Mouse (Mus musculus) lung, postnatal 4 days (tissue): ENCODE results near the gene Gm45208.
A peak's percentile ranks its signal among the peaks of the same experiment; 100 is the strongest.

ENCODE experiments used
- DNase-seq, 2 experiments: peaks; one replicate each; pipeline ENCODE4 v3.0.0; 2021

Gm45208 gene

DNA sequence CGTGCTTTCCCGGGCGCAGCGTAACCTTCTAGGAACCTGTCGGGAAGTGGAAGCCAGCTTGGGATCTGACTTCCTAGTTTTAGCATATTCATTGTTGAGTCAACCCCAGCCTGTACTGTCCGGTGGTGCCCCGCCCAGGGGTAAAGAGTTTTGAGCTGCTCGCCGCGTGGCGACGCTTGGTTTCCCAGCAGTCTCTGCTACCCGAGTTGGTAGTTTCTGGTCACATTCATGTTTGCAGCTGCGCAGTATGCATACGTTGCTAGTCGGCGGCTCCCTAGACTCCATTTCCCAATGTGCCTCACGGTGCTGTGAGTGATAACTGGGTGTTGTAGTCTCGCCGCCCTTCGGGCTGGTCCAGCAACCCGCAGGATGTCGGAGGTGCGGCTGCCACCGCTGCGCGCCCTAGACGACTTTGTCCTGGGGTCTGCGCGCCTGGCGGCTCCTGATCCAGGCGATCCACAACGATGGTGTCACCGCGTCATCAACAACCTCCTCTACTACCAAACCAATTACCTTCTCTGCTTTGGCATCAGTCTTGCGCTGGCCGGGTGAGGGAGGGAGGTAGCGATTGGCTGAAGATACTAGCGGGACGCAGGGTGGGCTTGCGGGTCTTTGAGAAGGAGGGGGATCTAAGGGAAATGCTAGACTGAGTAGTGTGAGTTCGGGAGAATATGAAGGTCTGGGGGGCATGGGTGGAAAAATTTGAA lies 6.3 kb downstream of the Gm45208 start, which contains the start of gene Praf2:
Gene Praf2 (plus strand): TSS at position 225 of the 707 bp plus-strand sequence.
- DNase-seq = peak; percentile 78 to 87

DNA sequence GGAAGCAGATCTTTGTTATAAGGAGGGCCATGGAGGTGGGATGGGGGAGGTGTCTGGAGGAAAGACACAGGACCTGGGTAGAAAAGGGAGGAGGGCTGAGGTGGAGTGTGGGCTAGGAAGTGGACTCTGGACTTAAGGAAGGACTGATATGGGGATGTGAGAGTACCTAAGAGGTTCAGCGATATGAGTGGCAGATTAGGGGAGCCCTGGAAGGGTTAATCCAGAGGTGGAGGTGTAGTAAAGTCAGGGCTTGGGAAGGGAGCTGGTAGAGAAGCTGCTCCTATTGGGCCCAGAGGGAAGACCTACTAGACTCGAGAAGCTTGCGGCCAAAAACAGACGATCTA lies 6.8 kb downstream of the Gm45208 start:
- DNase-seq = no peak

DNA sequence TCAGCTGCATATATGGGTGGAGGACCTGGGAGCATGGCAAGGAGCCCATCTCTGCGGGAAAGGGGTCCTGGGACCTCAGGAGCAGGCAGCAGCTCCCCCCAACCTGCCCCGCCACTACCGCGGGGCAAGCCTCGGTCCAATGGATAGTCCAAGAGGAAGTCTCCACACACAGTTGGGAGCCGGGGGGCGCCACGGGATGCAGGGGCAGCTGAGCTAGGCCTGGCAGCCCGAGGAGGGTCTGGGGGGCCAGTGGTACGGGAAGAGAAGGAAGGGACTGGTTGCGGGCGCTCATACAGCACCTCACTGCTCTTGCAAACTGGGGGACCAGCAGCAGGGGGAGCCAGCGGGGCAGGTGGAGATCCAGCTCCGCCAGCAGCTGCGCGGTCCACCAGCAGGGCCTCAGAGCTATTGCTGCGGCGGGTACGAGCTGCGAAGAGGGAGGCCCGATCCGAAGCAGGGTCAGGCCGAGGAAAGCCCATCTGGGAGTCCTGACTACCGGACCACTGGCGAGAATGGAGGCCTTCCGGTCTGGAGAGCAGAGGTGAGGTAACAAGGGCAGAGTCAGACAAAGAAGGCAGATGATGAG lies 11.6 kb downstream of the Gm45208 start:
- DNase-seq = peak; percentile 75 to 84

DNA sequence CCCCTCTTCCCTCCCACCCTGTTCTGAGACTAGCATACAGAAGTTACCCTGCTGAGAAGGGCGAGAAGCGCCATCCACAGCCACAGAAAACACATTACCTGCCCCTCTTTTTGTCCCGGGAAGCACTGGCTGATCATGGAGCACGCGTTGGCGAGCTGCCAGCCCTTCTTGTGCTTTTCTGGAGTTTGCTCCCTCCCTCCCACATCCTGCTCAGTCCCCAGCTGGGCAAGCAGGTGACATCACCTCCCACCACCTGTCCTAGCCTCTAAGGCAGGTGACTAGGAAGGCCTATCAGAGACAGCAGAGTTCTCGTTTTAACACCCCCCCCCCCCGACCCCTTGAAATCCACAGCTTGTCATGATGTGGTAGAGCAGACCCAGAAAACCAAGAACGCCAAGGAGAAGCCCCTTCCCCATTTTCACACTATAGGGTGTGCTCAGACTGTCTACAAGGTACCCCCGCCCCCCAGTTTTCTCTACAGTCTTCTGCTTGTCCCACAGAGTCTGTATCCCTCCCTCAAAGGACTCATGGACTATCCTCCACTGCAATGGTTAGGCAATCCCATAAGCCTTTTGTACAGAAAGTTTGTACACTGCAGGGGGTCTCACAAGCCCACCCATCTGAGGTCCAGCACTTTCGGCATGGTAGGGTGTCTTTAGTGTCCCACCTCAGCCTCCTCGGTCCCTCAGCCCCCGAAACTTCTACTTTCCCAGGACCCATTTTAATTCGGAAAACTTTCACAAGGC lies 17.5 kb downstream of the Gm45208 start:
- DNase-seq = peak; percentile 54 to 77

DNA sequence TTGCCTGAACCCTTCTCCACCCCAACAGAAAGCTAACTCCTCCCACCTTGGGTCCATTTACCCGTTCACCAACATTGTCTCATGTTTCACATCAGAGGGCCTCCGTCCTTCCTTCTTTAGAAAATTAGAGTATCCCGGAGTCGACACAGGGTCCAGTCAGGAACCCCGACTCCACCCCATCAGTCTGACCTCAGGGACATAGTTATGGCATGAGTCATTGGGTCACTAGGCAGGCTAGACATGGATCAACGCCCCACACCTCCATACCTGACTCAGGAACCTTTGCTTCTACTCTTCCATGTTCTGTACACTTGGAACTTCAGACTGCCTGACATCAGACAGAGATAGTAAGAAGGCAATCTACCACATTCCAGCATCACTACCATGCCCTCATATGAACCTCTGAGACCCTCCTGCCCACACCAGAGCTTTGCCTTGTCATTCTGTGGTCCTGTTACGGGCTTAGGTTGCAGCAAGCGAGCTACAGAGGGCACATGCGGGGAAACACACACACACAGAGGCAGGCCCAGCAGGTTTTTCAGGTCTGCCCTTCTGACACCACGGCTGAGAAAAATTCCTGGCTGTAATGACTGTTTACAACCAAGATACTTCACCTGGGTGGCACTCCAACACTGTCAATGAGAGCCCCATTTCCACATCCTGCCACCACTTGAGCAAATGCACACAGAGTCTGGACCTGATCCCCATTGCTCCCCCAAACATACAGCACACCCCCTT lies 18.2 kb downstream of the Gm45208 start:
- peak; percentile 51 to 71 for DNase-seq

DNA sequence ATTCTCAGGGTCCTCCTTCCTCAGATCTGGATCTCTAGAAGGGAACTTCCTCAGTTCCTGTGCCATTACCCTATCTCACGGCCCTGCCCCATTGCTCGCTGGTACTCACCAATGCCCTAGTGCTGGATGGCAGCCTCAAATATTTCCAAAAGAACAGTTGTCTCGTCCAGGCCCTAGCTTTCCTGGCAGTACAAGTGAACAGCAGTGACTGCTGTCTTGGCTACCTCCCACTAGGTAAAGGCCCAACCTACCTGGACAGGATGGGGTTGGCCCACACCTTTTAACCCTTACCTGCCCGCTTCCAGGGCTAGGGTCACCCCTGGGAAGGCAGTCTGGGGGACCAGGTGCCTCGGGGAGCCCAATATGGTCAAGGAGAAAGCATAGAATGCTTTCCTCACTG lies 19.1 kb downstream of the Gm45208 start:
- DNase-seq = no peak

DNA sequence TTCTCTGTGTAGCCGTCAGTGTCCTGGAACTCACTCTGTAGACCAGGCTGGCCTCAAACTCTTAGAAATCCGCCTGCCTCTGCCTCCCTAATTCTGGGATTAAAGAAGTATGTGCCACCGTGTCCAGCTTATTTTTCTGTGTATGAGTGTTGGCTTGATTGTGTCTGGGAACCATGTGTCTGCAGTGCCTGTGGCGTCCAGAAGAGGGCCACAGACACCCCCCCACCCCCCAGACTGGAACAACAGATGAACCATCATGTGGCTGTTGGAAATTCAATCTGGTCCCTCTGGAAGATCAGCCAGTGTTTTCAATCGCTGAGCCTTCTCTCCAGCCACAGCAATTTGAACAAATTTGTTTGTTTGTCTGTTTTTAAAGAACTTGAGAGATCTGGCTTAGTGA lies 21.4 kb downstream of the Gm45208 start:
- DNase-seq = no peak

DNA sequence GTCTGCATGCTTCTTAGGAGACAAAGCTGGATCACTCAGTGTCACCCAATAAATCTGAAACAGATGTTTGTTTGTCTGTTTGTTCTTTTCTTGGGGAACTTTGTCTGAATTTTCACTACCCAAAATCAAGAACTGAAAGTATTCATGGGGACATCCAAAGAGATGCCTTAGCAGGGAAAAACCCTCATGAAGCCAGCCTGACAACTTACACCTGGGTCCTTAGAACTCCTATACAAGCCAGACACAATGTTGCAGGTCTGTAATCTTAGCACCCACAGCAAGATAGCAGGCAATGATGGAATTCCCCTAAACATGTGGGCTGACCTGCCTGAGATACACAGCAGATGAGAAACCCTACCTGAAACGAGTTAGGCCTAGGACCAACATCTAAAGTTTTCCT lies 22.9 kb downstream of the Gm45208 start:
- no peak for DNase-seq

DNA sequence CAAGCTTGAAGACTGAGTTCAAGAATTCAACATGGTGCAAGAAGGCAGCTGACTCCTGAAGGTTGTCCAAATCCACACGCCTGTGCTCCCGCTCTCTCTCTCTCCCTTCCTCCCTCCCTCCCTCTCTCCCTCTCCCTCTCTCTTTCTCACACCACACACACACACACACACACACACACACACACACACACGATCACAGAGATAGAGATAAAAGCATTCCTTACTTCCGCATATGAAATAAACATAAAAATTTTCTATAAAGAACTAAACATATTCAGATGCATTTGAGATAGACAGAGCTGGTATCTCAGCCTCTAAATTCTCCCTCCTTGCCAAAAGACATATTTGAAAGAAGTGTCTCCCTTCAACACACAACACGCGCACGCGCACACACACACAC lies 23.4 kb downstream of the Gm45208 start:
- no peak for DNase-seq

DNA sequence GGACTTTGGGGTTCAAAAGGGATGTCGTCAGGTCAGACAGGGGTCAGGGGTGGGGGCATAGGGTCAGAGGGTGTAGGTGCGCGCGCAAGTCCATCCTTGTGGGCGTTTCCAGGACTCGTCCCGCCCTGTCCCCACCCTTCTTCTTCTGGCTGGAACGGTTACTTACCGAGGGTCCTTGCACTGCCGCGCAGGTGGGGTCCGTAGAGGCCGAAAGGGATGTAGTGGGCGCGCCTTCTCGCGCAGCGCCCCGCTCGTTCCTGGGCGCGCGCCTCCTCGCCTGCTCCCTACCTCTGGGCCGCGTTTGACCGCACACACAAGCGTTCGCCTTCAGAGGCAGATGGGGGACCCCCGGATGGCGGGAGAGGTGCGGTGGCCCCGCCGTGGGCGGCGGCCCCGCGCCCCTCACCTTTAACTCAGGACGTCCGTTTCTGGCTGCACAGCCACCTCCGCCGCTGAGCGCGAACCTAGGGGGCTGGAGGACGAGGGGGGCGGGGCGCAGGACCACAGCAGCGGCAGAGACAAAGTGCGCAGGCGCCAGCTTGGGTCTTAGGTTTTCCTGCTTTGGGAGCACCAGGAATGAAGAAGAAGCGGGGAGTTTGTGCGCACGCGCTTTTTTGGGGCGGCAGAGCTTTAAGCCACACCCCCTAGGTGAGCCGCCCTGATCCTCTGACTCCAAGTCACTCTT lies 28.5 kb downstream of the Gm45208 start, which contains the start of gene Ccdc120:
Gene Ccdc120 (minus strand): TSS at position 474 of the 685 bp plus-strand sequence.
- peak; percentile 70 to 79 for DNase-seq

DNA sequence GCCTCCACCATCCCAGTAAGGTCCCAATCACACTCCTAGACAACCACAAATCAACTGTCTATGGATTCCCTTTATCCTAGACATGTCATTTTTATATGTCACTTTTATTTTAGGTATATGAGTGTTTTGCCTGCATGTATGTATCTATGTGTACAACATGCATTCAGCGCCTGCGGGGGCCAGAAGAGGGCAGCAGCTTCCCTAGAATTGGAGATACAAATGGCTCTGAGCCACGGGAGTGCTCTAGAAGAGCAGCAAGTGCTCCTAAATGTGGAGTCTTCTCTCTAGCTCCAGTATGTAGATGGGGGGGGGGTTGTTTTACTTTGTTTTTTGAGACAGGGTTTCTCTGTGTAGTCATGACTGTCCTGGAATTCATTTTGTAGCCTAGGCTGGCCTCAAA lies 31.6 kb downstream of the Gm45208 start:
- DNase-seq = peak in 1 of 2 experiments; percentile 37

DNA sequence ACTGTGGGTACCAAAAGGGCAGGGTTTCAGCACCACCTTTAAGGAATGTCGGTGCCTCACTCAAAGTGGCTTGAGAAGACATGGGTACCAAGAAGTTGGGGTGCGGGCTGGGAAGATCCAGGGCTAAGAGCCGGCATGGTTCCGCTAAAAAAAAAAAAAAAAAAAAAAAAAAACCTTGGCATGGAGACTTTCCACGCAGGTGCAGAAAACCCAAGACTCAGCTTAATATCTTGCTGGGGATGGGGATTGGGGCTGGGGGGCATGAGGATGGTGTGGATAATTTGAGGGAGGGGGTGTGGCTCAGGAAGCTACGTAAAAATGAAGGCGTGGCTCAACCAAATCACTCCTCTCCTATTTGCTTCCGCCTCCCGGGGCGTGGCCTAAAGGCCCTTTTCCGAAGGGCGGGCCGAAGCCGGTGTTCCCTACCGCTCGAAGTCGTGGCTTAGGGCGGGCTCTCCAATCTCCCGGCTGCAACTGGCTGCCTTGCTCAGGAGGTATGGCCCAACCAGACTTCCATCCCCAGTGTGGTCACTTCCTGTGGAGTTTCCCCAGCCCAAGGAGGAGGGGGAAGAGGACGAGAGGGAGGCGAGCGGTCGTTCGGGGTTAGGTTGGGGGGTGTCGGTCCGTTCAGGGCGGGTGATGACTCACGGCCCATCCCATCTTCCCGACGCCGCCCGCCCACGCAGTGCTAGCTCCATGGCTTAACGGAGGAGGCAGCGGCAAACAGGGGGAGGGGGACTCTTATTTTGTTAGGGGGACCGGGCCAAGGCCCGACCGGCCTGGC lies 40.3 kb downstream of the Gm45208 start, which contains the start of gene Tfe3:
Gene Tfe3 (plus strand): TSS at position 424 of the 784 bp plus-strand sequence.
- DNase-seq = peak; percentile 93 to 97

DNA sequence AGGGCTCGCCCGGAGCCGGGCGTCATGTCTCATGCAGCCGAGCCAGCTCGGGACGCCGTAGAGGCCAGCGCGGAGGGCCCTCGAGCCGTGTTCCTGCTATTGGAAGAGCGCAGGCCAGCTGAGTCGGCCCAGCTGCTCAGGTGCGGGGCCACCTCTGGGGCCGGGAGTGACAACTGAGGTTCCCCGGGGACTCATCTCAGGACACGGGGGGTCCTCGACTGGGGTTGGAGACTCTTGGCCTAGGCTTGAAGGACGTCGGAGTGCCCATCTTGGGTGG lies 40.8 kb downstream of the Gm45208 start:
- DNase-seq = no peak

DNA sequence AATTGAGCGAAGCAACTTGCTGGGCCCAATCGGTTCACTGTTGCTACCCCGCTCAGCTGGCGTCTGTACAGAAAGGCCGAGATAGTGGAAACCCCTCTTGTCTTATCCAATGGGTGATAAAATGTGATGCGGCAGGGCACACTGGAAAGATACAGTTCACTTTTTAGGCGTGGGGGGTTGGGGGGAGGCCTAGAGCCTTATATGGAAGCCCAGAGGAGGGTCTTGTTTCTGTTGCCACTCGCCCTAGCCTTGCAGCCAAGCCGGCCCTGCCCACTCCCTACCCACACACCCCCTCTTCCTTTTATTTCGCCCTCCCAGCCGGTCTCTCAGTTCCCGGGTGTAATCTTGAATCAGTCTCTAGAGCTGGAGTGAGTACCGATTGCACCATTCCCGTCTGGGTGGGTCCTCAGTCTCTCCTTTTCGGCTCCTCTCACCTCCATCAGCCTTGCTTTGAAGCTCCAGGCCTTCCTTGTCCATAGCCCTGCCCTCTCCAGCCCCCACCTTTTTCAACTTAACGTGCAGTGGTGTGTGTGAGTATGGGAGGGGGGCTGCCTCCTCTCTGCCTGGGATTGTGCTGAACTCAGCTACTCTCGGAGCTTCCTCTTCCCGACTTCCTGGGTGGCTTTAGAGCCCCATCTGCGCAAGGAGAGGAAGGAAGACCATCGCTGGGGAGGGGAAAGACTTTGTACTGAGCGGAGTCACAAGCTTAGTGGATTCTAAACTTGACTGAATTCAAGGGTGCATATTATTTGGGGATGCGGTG lies 41.8 kb downstream of the Gm45208 start:
- DNase-seq = peak; percentile 57 to 69

DNA sequence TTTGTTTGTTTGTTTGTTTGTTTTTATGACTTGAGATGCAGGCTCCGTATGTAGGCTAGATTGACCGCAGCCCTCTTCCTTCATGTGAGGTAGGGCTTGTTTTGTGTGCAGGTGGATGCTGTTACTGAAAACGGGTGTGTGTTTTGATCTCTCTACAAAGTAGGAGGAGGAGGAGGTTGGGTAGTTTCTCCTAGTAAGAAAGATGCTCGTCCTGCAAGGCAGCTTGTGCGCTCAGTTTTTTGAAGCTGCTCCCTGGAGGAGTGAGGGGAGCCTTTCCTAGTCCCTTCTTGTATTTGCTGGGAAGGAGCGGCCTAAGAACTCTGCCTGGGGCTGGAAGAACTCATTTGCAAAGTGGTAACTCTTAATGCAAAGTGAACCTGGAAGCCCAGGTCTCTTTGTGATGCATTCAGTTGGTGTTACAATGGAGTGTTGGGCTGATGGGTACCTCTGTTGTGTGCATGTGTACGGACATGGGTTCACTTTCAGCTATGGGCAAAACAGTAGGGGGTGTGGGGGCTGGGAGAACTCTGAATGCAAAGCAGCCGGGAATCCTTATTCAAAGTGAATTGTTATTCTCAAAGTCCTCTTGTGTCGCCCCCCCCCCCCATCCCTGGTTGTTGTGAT lies 42.7 kb downstream of the Gm45208 start:
- no peak for DNase-seq

DNA sequence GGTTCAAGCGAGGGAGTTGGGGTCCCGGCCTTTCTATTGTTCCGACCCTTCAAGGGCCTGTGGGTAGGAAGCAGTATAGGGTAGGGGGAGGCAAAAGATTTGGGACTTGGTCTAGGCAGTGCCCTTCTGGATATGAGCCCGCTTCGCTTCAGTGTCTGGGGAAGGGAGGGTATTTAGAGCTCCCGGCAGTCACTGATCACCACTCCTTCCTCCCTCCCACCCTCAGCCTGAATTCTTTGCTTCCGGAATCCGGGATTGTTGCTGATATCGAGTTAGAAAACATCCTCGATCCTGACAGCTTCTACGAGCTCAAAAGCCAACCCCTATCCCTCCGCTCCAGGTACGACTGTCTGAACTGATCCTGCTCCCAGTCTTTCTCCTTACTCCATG lies 43.2 kb downstream of the Gm45208 start:
- DNase-seq = no peak

DNA sequence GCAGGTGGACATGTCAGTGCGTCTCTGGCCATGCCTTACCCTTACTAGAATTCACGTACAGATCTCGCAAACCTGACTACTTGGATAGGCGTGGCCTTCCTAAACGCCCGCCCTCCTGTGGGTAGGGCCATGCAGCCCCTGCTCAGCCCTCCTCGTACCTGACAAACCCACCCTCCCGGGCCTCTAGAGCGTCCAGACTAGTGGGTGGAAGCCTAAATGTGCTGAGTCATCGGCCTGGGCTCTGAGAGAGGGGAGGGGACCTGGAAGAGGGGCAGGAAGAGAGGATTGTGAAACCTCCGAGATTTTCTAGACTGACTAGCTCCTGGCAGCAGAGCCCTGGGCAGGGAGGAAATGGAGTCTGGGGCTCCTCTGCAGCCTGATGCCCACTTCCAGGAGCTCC lies 43.7 kb downstream of the Gm45208 start:
- peak; percentile 70 to 82 for DNase-seq

DNA sequence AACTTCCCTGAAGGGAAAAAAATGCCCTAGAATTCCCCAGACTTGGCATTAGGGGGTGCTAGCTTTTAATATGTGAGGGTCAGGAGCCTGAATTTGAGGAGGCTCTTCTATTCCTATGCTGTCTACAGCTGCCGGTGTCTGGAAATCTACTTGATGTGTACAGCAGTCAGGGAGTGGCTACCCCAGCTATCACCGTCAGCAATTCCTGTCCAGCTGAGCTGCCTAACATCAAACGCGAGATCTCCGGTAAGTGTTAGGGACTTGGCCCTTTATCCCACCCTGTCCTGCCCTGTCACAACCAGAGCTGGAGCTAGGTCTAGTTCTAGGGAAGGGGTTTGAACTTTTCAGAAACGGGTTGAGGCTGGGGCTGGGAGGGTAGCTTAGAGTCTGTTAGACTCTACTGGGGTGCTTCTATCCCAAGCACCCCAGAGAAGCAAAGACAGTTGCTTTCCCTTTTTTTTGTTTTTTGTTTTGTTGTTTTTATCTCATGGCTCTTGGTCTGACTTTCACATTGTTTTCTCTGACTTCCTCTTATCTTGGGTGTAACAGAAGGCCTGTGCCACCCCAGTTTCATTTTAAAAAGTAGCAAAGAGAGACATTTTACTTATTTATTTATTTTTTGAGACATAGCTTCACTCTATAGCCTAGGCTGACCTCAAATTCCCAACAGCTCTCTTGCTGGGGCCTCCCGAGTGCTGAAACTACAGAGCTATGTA lies 47.4 kb downstream of the Gm45208 start:
- no peak for DNase-seq

DNA sequence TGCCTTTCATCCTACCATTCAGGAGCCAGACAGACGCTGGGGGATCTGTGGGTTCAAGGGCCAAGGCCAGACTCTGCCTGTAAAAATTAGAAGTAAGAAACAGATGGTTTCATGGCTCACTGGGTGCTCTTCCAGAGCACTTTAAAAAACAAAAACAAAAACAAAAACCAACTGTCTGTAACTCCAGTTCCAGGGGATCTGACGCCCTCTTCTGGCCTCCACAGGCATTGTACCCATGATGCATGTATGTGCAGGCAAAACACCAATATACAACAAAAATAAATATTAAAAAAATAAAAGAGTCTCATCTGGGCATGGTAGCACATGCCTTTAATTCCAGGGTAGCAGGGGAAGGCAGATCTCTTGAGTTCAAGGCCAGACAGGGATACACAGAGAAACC lies 50.7 kb downstream of the Gm45208 start:
- DNase-seq = peak in 1 of 2 experiments; percentile 29
